Comparison of ENCODE assay signal across 11 mouse cellular contexts in the genomic region with DNA sequence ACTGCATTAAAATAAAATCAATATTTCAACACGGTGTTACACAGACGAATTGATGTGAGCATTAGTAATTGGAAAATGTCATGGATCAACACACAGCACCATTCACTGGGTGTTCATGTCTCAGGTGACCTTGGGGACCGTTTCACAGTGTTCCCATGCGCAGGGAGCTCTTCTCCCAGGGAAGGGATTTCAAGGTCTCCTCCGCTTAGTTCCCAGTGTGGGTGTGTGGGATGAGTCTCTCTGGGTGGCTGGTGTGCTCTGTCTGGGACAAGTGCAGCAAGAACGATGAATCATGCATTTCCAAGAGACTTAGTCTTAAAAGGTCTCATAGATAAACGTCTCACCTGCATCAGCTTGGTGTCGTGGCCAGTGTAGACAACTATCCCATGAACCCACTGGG.
"Had no signal": no experiment of that assay in that cellular context is flagged by ENCODE, and none has a peak within 500 bp of the region (broad histone marks: within the 10 kb centered on the region; RNA-seq: fewer than 3 reads in every experiment).

No protein-coding gene starts in this region.

- DNase-seq: kidney, adult 18-20 months; kidney, postnatal 14 days; layer of hippocampus, postnatal 36 days; liver; liver, embryonic 13.5 days; liver, postnatal 0 days; lung, postnatal 14 days; retina, postnatal 1 day; right cerebral cortex, postnatal 25 days; thymus, adult 2 months; thymus, postnatal 25 days had no signal
